Mouse (Mus musculus) c-Kit-positive CD71-positive TER-119-negative erythroid progenitor cells, embryonic 14.5 days (primary cell): ENCODE data around the gene Ikzf4.
"Not testable (repeated sequence)": the region's sequence is repeated elsewhere in the genome, so short reads cannot be mapped to it uniquely, and the experiment has no call there.

Source experiments
- DNase-seq: peaks from one replicate; pipeline ENCODE4 v3.0.0-alpha.2; 2013; ENCODE audit warnings: low read depth

Ikzf4 gene

GRCm38 (mm10) chr10:128639999-128640398 lies 5.8 kb downstream of the Ikzf4 start:
- DNase-seq: no peak

GRCm38 (mm10) chr10:128637011-128637410 lies 8.8 kb downstream of the Ikzf4 start:
- DNase-seq: no peak

DNA sequence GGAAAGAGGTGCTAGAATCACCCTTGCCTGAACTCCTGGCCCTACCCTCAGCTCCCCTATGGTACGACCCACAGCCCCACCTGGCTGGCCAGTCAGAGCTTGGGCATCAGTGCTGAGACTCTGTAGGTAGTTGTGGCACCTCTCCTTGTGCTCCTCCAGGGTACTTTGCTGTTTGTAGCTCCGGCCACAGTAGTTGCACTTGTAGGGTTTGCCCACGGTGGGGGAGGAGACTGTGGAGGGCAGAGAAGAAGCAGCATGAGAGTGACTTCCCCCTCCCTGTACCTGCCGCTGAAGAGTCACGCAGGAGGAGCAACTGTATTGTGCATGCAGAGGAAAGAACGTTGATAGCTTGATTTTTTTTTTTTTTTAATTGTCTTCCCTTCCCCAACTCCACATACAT lies 9.2 kb downstream of the Ikzf4 start:
- DNase-seq: no peak

- no peak for DNase-seq
Measured at GRCm38 (mm10) chr10:128635697-128636096, 10.1 kb downstream of the Ikzf4 start.

- no peak for DNase-seq
Measured at GRCm38 (mm10) chr10:128631571-128631970, 14.2 kb downstream of the Ikzf4 start.

GRCm38 (mm10) chr10:128630306-128630705 lies 15.5 kb downstream of the Ikzf4 start:
- not testable (repeated sequence) for DNase-seq

DNA sequence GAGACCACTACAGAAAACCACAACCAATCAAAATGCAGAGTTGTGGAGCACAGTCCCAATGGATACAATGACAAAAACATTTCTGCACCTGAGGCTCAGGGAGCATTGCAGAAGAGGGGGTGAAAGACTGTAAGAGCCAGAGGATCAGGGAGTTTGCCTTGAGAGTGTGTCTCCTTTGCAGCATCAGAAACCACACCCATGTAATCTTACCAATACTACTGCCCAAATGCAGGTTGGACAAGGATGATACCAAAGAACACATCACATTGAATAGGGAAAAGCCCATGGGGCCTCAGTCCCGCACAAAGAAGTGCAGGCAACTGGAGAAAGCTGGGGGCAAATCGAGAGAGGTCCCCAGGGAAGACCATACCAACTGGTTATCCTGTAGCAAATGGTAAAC lies 16.0 kb downstream of the Ikzf4 start:
- DNase-seq: peak; percentile 38

GRCm38 (mm10) chr10:128627398-128628317 lies 18.1 kb downstream of the Ikzf4 start:
- peak; percentile 55 for DNase-seq

- DNase-seq: peak; percentile 97
Measured at GRCm38 (mm10) chr10:128626311-128627310, 19.2 kb downstream of the Ikzf4 start, which contains the start of gene Rps26. Gene Rps26 (minus strand): TSS chr10:128626747.

GRCm38 (mm10) chr10:128625287-128625894 lies 20.4 kb downstream of the Ikzf4 start:
- DNase-seq: peak; percentile 63

DNA sequence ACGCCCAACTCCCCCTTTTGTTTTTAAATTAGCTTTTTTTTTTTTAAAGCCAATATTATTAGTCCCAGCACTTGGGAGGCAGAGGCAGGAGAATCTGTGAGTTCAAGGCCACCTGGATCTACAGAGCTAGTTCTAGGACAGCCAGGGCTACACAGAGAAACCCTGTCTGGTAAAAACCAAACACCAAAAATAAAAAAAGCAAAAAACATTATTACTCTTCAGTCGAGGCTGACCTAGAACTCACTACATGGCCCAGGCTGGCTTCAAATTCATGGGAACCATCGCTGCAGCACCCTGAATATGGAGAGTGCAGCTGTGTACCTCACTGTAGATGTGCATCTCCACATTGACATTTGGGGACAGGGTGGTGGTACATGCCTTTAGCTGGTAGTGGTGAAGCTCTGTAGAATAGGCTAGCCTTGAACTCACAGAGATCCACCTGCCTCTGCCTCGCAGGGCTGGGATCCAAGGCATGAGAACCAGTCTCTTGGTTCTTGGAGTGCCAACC lies 22.6 kb downstream of the Ikzf4 start:
- DNase-seq: not testable (repeated sequence)

- DNase-seq: no peak
Measured at GRCm38 (mm10) chr10:128622702-128623101, 23.1 kb downstream of the Ikzf4 start.

- no peak for DNase-seq
Measured at GRCm38 (mm10) chr10:128621986-128622520, 23.7 kb downstream of the Ikzf4 start.

DNA sequence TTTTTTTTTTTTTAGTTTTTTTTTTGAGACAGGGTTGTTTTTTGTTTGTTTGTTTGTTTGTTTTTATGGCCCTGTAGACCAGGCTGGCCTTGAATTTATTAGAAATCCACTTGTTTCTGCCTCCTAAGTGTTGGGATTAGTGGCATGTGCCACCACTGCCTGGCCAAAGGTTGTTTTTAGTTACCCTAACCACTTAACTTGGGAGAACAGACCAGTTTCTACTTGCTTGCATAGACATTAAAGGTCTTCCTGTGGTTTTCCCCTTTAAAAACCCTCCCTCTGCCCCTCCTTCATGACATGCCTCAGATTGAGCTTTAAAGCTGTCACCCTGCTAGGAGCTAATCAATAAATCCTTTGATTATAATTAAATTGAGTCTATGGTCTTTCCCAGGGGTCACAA lies 25.6 kb downstream of the Ikzf4 start:
- no peak for DNase-seq

- DNase-seq: not testable (repeated sequence)
Measured at GRCm38 (mm10) chr10:128619148-128619547, 26.6 kb downstream of the Ikzf4 start.

DNA sequence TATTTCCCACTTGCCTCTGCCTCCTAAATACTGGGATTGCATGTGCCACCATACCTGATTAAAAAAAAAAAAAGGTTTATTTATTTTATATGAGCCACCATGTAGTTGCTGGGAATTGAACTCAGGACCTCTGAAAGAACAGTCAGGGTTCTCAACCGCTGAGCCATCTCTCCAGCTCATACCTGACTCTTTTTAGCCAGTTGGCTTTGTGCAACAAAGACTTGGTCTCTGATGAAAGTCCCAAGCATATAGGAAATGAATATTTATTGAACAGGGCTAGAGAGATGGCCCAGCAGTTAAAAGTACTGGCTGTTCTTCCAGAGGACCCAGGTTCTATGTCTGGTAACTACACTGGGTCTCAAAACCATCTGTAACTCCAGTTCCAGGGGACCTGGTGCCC lies 27.2 kb downstream of the Ikzf4 start:
- DNase-seq: no peak

- DNase-seq: not testable (repeated sequence)
Measured at GRCm38 (mm10) chr10:128615798-128616448, 29.9 kb downstream of the Ikzf4 start.

- DNase-seq: no peak
Measured at GRCm38 (mm10) chr10:128614934-128615333, 30.9 kb downstream of the Ikzf4 start.

DNA sequence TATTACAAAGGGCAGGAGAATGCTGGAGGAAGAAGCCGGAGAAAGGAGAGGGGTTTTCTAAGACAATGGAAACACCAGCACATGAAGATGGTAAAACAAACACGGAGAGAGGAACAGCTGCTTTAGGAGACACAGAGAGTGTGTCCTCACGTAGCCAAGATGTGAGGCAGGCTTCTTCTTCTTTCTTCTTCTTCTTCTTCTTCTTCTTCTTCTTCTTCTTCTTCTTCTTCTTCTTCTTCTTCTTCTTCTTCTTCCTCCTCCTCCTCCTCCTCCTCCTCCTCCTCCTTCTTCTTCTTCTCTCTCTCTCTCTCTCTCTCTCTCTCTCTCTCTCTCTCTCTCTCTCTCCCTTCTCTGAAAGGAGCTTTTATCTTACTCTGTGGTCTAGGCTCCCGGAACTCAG lies 32.0 kb downstream of the Ikzf4 start:
- DNase-seq: not testable (repeated sequence)

DNA sequence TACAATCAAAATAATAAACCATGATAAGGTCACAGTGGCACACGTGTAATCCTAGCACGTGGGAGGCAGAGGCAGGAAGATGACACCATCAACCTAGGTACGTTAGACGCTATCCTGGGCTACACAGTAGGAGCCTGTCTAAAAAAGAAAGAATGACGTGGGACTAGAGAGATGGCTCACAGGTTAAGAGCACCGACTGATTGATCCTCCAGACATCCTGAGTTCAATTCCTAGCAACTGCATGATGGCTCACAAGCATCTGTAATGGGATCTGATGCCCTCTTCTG lies 32.7 kb downstream of the Ikzf4 start:
- DNase-seq: no peak
